29 mouse cellular contexts compared by ENCODE assay signal in genomic region chr4:63345261-63345660, GRCm38 (mm10). TPM values are rescaled to one million over a fixed set of nuclear protein-coding genes. Genes with fewer than 3 reads are reported as not detected.
"Had no signal": no experiment of that assay in that cellular context is flagged by ENCODE, and none has a peak within 500 bp of the region (broad histone marks: within the 10 kb centered on the region; RNA-seq: fewer than 3 reads in every experiment).

No protein-coding gene starts in this region.

- ATAC-seq: intestine, postnatal 0 days had no signal

- DNase-seq: kidney, adult 2 months; layer of hippocampus, adult 9-11 months; liver; liver, postnatal 0 days; lung, embryonic 14.5 days; lung, postnatal 10 days; midbrain, embryonic 14.5 days; retina, postnatal 1 day; right cerebral cortex, postnatal 25 days; spleen, adult 18-20 months; thymus, adult 18-20 months; thymus, postnatal 36 days had no signal

- H3K4me3 ChIP-seq: layer of hippocampus, adult 2 months; limb, embryonic 10.5 days; limb, embryonic 13.5 days had no signal

- H3K4me2 ChIP-seq: limb, embryonic 13.5 days; lung, embryonic 14.5 days; midbrain, embryonic 11.5 days had no signal

- H3K27me3 ChIP-seq: limb, embryonic 13.5 days had no signal

- H3K27ac ChIP-seq: kidney, postnatal 0 days; layer of hippocampus, adult 2 months; limb, embryonic 10.5 days; limb, embryonic 13.5 days; liver, embryonic 14.5 days had no signal

- H3K4me1 ChIP-seq: limb, embryonic 10.5 days; limb, embryonic 13.5 days had no signal

- H3K36me3 ChIP-seq: limb, embryonic 10.5 days; limb, embryonic 13.5 days had no signal

- H3K9ac ChIP-seq: limb, embryonic 13.5 days; liver, embryonic 14.5 days; liver, postnatal 0 days; lung, embryonic 14.5 days had no signal

- H3K9me3 ChIP-seq: limb, embryonic 10.5 days; limb, embryonic 13.5 days had no signal

RNA-seq across cellular contexts. Expression of gene Orm1, which starts 0.9 kb away (rescaled TPM):
- total RNA-seq: layer of hippocampus, adult 2 months; layer of hippocampus, postnatal 25 days; left cerebral cortex, adult 18-20 months; left cerebral cortex, postnatal 25 days; midbrain, postnatal 0 days had no signal
- polyA plus RNA-seq: intestine, postnatal 0 days; kidney, embryonic 14.5 days; kidney, postnatal 0 days; limb, embryonic 10.5 days; limb, embryonic 13.5 days; liver, embryonic 14.5 days; lung, embryonic 14.5 days; midbrain, embryonic 11.5 days; midbrain, embryonic 14.5 days; midbrain, postnatal 0 days; neural tube, embryonic 11.5 days; neural tube, embryonic 14.5 days; testis, adult 2 months had no signal

RNA-seq across cellular contexts. Expression of gene Orm3, which starts 10.7 kb away (rescaled TPM):
- total RNA-seq: layer of hippocampus, adult 2 months; layer of hippocampus, postnatal 25 days; left cerebral cortex, adult 18-20 months; left cerebral cortex, postnatal 25 days; megakaryocyte progenitor cell, adult 5-6 weeks; megakaryocyte-erythroid progenitor cell, adult 5-6 weeks; midbrain, postnatal 0 days had no signal
- polyA plus RNA-seq: intestine, postnatal 0 days; kidney, embryonic 14.5 days; kidney, postnatal 0 days; limb, embryonic 10.5 days; limb, embryonic 13.5 days; liver, embryonic 14.5 days; liver, postnatal 0 days; lung, embryonic 14.5 days; midbrain, embryonic 11.5 days; midbrain, embryonic 14.5 days; midbrain, postnatal 0 days; neural tube, embryonic 11.5 days; neural tube, embryonic 14.5 days; testis, adult 2 months had no signal

RNA-seq across cellular contexts. Expression of gene Orm2, which starts 17.0 kb away (rescaled TPM):
- total RNA-seq: layer of hippocampus, adult 2 months; layer of hippocampus, postnatal 25 days; left cerebral cortex, adult 18-20 months; left cerebral cortex, postnatal 25 days; megakaryocyte progenitor cell, adult 5-6 weeks; megakaryocyte-erythroid progenitor cell, adult 5-6 weeks; midbrain, postnatal 0 days had no signal
- polyA plus RNA-seq: intestine, postnatal 0 days; kidney, adult 2 months; kidney, embryonic 14.5 days; kidney, postnatal 0 days; limb, embryonic 10.5 days; limb, embryonic 13.5 days; liver, embryonic 14.5 days; liver, postnatal 0 days; lung, embryonic 14.5 days; midbrain, embryonic 11.5 days; midbrain, embryonic 14.5 days; midbrain, postnatal 0 days; neural tube, embryonic 11.5 days; neural tube, embryonic 14.5 days; testis, adult 2 months had no signal
